Comparison of ENCODE assay signal across 12 mouse cellular contexts in genomic region chr2:93321946-93322345, GRCm38 (mm10). TPM values are rescaled to one million over a fixed set of nuclear protein-coding genes. Genes with fewer than 3 reads are reported as not detected.
DNase-seq lines count a peak whose midpoint lies in the region; ATAC-seq and TF ChIP-seq lines count a peak whose summit lies in the region.
"Had no signal": no experiment of that assay in that cellular context is flagged by ENCODE, and none has a peak within 500 bp of the region (broad histone marks: within the 10 kb centered on the region; RNA-seq: fewer than 3 reads in every experiment).

No protein-coding gene starts in this region.

- TF ChIP-seq CTCF in hindbrain, postnatal 0 days (IDR thresholded peaks at IDR 0.05; ENCODE audit: low read depth): no peak

- ATAC-seq in forebrain, embryonic 15.5 days (replicated peaks): no peak
- no peak for ATAC-seq in forebrain, embryonic 11.5 days (replicated peaks; ENCODE audit: low FRiP score)
- no peak for ATAC-seq in limb, embryonic 13.5 days (ENCODE audit: low FRiP score, low read depth)
- no peak for ATAC-seq in hindbrain, postnatal 0 days

- no peak overlapping the region for H3K4me3 ChIP-seq in forebrain, embryonic 15.5 days
- no peak overlapping the region for H3K4me3 ChIP-seq in forebrain, embryonic 11.5 days (ENCODE audit: low read depth, low read length)
- H3K4me3 ChIP-seq in limb, embryonic 13.5 days: no peak overlapping the region
- H3K4me3 ChIP-seq in hindbrain, postnatal 0 days (ENCODE audit: low read length): no peak overlapping the region
- H3K4me3 ChIP-seq: embryonic facial prominence, embryonic 12.5 days had no signal

- H3K4me2 ChIP-seq in forebrain, embryonic 15.5 days (replicated peaks): no peak overlapping the region
- no peak overlapping the region for H3K4me2 ChIP-seq in forebrain, embryonic 11.5 days (ENCODE audit: low read depth, low read length, severe bottlenecking)
- no peak overlapping the region for H3K4me2 ChIP-seq in limb, embryonic 13.5 days (replicated peaks)
- H3K4me2 ChIP-seq in hindbrain, postnatal 0 days (ENCODE audit: low read depth, low read length): no peak overlapping the region
- H3K4me2 ChIP-seq: embryonic facial prominence, embryonic 12.5 days had no signal

- H3K27me3 ChIP-seq in forebrain, embryonic 15.5 days: no peaks in the 10 kb centered on the region
- no peaks in the 10 kb centered on the region for H3K27me3 ChIP-seq in forebrain, embryonic 11.5 days (ENCODE audit: control insufficient read depth, insufficient read depth, low read length)
- H3K27me3 ChIP-seq in limb, embryonic 13.5 days: peaks cover 12% of the 10 kb centered on the region
- H3K27me3 ChIP-seq in hindbrain, postnatal 0 days (ENCODE audit: insufficient read depth, low read length): no peaks in the 10 kb centered on the region
- H3K27me3 ChIP-seq: embryonic facial prominence, embryonic 12.5 days had no signal

- H3K27ac ChIP-seq in forebrain, embryonic 15.5 days (replicated peaks): peak overlapping the region; percentile 64
- H3K27ac ChIP-seq in forebrain, embryonic 11.5 days (ENCODE audit: low read depth, low read length): no peak overlapping the region
- H3K27ac ChIP-seq in limb, embryonic 13.5 days: peak overlapping the region; percentile 55; the same call in 1 of the 2 replicates
- H3K27ac ChIP-seq in hindbrain, postnatal 0 days: no peak overlapping the region
- H3K27ac ChIP-seq: embryonic facial prominence, embryonic 12.5 days; macrophage had no signal

- no peak overlapping the region for H3K9ac ChIP-seq in forebrain, embryonic 15.5 days (replicated peaks)
- H3K9ac ChIP-seq in forebrain, embryonic 11.5 days (ENCODE audit: low read length): no peak overlapping the region
- H3K9ac ChIP-seq in limb, embryonic 13.5 days: peak overlapping the region; percentile 13; the same call in 1 of the 2 replicates
- no peak overlapping the region for H3K9ac ChIP-seq in hindbrain, postnatal 0 days (replicated peaks; ENCODE audit: low read length)
- H3K9ac ChIP-seq: embryonic facial prominence, embryonic 12.5 days had no signal

- no peaks in the 10 kb centered on the region for H3K36me3 ChIP-seq in forebrain, embryonic 15.5 days
- H3K36me3 ChIP-seq in forebrain, embryonic 11.5 days (ENCODE audit: control insufficient read depth, insufficient read depth, low read length): no peaks in the 10 kb centered on the region; the same call in 1 of the 2 replicates
- H3K36me3 ChIP-seq in limb, embryonic 13.5 days: no peaks in the 10 kb centered on the region
- no peaks in the 10 kb centered on the region for H3K36me3 ChIP-seq in hindbrain, postnatal 0 days (ENCODE audit: insufficient read depth, low read length)
- H3K36me3 ChIP-seq: embryonic facial prominence, embryonic 12.5 days had no signal

- 78% methylated on average over 8 of the region's 8 CpGs for WGBS in forebrain, embryonic 15.5 days
- 83% methylated on average over 8 of the region's 8 CpGs for WGBS in forebrain, embryonic 11.5 days
- 62% methylated on average over 8 of the region's 8 CpGs for WGBS in limb, embryonic 13.5 days
- WGBS in hindbrain, postnatal 0 days: 52% methylated on average over 8 of the region's 8 CpGs

- no peaks in the 10 kb centered on the region for H3K9me3 ChIP-seq in forebrain, embryonic 15.5 days
- no peaks in the 10 kb centered on the region for H3K9me3 ChIP-seq in forebrain, embryonic 11.5 days (ENCODE audit: control insufficient read depth, low read length)
- no peaks in the 10 kb centered on the region for H3K9me3 ChIP-seq in limb, embryonic 13.5 days
- H3K9me3 ChIP-seq in hindbrain, postnatal 0 days (ENCODE audit: low read length): no peaks in the 10 kb centered on the region
- H3K9me3 ChIP-seq: embryonic facial prominence, embryonic 12.5 days had no signal

- peaks cover 18% of the 10 kb centered on the region for H3K4me1 ChIP-seq in forebrain, embryonic 15.5 days
- H3K4me1 ChIP-seq in forebrain, embryonic 11.5 days (replicated peaks; ENCODE audit: control insufficient read depth, insufficient read depth, low read length): peaks cover 6% of the 10 kb centered on the region; the same call in 1 of the 2 replicates
- H3K4me1 ChIP-seq in limb, embryonic 13.5 days: peaks cover 74% of the 10 kb centered on the region
- H3K4me1 ChIP-seq in hindbrain, postnatal 0 days (ENCODE audit: insufficient read depth, low read length): peaks cover 4% of the 10 kb centered on the region

- DNase-seq in forebrain, embryonic 11.5 days (ENCODE audit: low spot score): no peak
- DNase-seq in NIH3T3 (ENCODE audit: low read depth): peak; percentile 13
- DNase-seq in gastrocnemius, postnatal 25 days: peak; percentile 70
- no peak for DNase-seq in frontal cortex, postnatal 25 days (ENCODE audit: low spot score in 2 of 2)
- no peak for DNase-seq in hindbrain, postnatal 0 days (ENCODE audit: low spot score)
- DNase-seq in cerebellum, postnatal 10 days: no peak
- DNase-seq: kidney, adult 8-10 months; thymus, postnatal 25 days had no signal

RNA-seq across cellular contexts. Expression of gene Tspan18, which starts 12.4 kb away (rescaled TPM):
- 16.5 and 16.9 TPM in 2 replicates for polyA plus RNA-seq in forebrain, embryonic 15.5 days (2015; fragmentation: Nextera tagmentation; extraction: Ambion mirVana)
- 54.1 and 56.4 TPM in 2 replicates for polyA plus RNA-seq in forebrain, embryonic 11.5 days (2014; fragmentation: Nextera tagmentation; extraction: Ambion mirVana)
- 1 to 10 TPM; 3.8 TPM for total RNA-seq in gastrocnemius, postnatal 25 days (2021)
- 17.2 and 19.5 TPM in 2 replicates for polyA plus RNA-seq in limb, embryonic 13.5 days (2015; fragmentation: Nextera tagmentation; extraction: Ambion mirVana)
- total RNA-seq in hindbrain, postnatal 0 days (2014; rRNA removed): 23.5 and 26.2 TPM in 2 replicates
- polyA plus RNA-seq in hindbrain, postnatal 0 days (2015; fragmentation: Nextera tagmentation; extraction: Ambion mirVana): 11.1 and 12.3 TPM in 2 replicates

Comparison
In these comparisons a context has a peak if more than half of its experiments do, and no peak if none do; other contexts are left out.
1. H3K27ac ChIP-seq: peak in forebrain, embryonic 15.5 days (single experiment) and limb, embryonic 13.5 days (single experiment); none in forebrain, embryonic 11.5 days (single experiment) and hindbrain, postnatal 0 days (single experiment).
2. DNase-seq: peak in NIH3T3 (single experiment) and gastrocnemius, postnatal 25 days (single experiment); none in forebrain, embryonic 11.5 days (single experiment), frontal cortex, postnatal 25 days (0 of 2), hindbrain, postnatal 0 days (single experiment) and cerebellum, postnatal 10 days (0 of 2).